Mouse (Mus musculus): ENCODE data around the gene Cmtm8.

GRCm38 (mm10) chr9:114855327-114855726 lies 11.4 kb upstream of the Cmtm8 start:
- TF ChIP-seq CTCF (IDR thresholded peaks at IDR 0.05; ENCODE audit: insufficient read depth, low read length): 0 out of 2 replicates have a peak, but pooled peaks have one; percentile 19
- TF ChIP-seq POLR2A (IDR thresholded peaks at IDR 0.05; ENCODE audit: borderline replicate concordance, extremely low read depth, low read depth, low read length): no peak

Measured in lung, adult 2 months (tissue).